In genomic region chr14:16037771-16038170, GRCm38 (mm10) we compare ENCODE assay signal across 25 mouse cellular contexts.
DNase-seq lines count a peak whose midpoint lies in the region; TF ChIP-seq lines count a peak whose summit lies in the region.
"Had no signal": no experiment of that assay in that cellular context is flagged by ENCODE, and none has a peak within 500 bp of the region (broad histone marks: within the 10 kb centered on the region; RNA-seq: fewer than 3 reads in every experiment).

No protein-coding gene starts in this region.

- H3K27ac ChIP-seq in heart, adult 2 months = no peak overlapping the region
- H3K27ac ChIP-seq in thymus, adult 2 months (ENCODE audit: control insufficient read depth, insufficient read depth, low read length) = peak overlapping the region; percentile 66; the same call in 1 of the 2 replicates
- H3K27ac ChIP-seq in ES-E14 (ENCODE audit: insufficient read depth, low read depth, low read length, poor library complexity, severe bottlenecking) = peak overlapping the region; percentile 62; the same call in 1 of the 2 replicates
- H3K27ac ChIP-seq: embryonic facial prominence, embryonic 13.5 days; embryonic facial prominence, embryonic 15.5 days; forebrain, embryonic 10.5 days; forebrain, embryonic 12.5 days had no signal

- no peaks in the 10 kb centered on the region for H3K79me2 ChIP-seq in heart, adult 2 months (replicated peaks; ENCODE audit: control insufficient read depth, insufficient read depth, low read length)

- in situ Hi-C loops in ES-E14 (cut with MboI; ENCODE audit: low sequenced_read_pairs in 2 of 2, unreplicated experiment in 2 of 2) = no loop called here

- intact Hi-C loops in heart, adult 2 months (cut with DNase I) = no loop called here

- TF ChIP-seq EP300 in heart, adult 2 months (IDR thresholded peaks at IDR 0.05; ENCODE audit: insufficient read depth, low read depth, low read length) = no peak

- no peaks in the 10 kb centered on the region for H3K36me3 ChIP-seq in heart, adult 2 months (ENCODE audit: control insufficient read depth, insufficient read depth, low read length)
- H3K36me3 ChIP-seq in thymus, adult 2 months (ENCODE audit: control insufficient read depth, insufficient read depth, low read length) = no peaks in the 10 kb centered on the region
- H3K36me3 ChIP-seq in ES-E14 (ENCODE audit: control insufficient read depth, insufficient read depth, low read length, poor library complexity, severe bottlenecking) = no peaks in the 10 kb centered on the region
- H3K36me3 ChIP-seq: embryonic facial prominence, embryonic 13.5 days; embryonic facial prominence, embryonic 15.5 days; forebrain, embryonic 10.5 days; forebrain, embryonic 12.5 days had no signal

- H3K27me3 ChIP-seq in heart, adult 2 months (ENCODE audit: control insufficient read depth, insufficient read depth, low read length) = no peaks in the 10 kb centered on the region
- no peaks in the 10 kb centered on the region for H3K27me3 ChIP-seq in thymus, adult 2 months (ENCODE audit: control insufficient read depth, insufficient read depth, low read length)
- H3K27me3 ChIP-seq: CH12.LX; embryonic facial prominence, embryonic 13.5 days; embryonic facial prominence, embryonic 15.5 days; forebrain, embryonic 12.5 days had no signal

- peak; percentile 46 for DNase-seq in heart, adult 11 months
- DNase-seq in heart, adult 2 months = no peak
- DNase-seq in thymus, adult 2 months = no peak
- DNase-seq in thymus, adult 18-20 months = no peak
- DNase-seq in ES-E14 (ENCODE audit: low read depth, low spot score) (peak; percentile 28), ZHBTc4 (ENCODE audit: low read depth, low spot score) (peak; percentile 76)
- no peak for DNase-seq in layer of hippocampus, postnatal 36 days
- no peak for DNase-seq in ovary, postnatal 36 days (ENCODE audit: low spot score)
- DNase-seq: adrenal gland, adult 2 months; adrenal gland, postnatal 10 days; adrenal gland, postnatal 25 days; B cell, adult 2 months; cerebellum, adult 11 months; cerebellum, adult 18-20 months; cerebellum, adult 8-10 months; cerebellum, adult 9-11 months; cerebellum, postnatal 14 days; cerebellum, postnatal 36 days; embryo, embryonic 11 days had no signal

- TF ChIP-seq CTCF in heart, adult 2 months (IDR thresholded peaks at IDR 0.05) = no peak
- TF ChIP-seq CTCF in thymus, adult 2 months (IDR thresholded peaks at IDR 0.05; ENCODE audit: borderline replicate concordance, control insufficient read depth, extremely low read depth, insufficient read depth, low read length, poor library complexity) = no peak

- no peak overlapping the region for H3K9ac ChIP-seq in heart, adult 2 months (ENCODE audit: low read depth, low read length)
- no peak overlapping the region for H3K9ac ChIP-seq in ES-E14 (ENCODE audit: insufficient read depth, low read depth, low read length, poor library complexity, severe bottlenecking)
- H3K9ac ChIP-seq: embryonic facial prominence, embryonic 13.5 days; embryonic facial prominence, embryonic 15.5 days; forebrain, embryonic 12.5 days had no signal

- H3K4me1 ChIP-seq in heart, adult 2 months (ENCODE audit: control insufficient read depth, insufficient read depth, low read length) = no peaks in the 10 kb centered on the region
- 0 out of 2 replicates have a peak, but pooled peaks cover 2% of the 10 kb centered on the region for H3K4me1 ChIP-seq in thymus, adult 2 months (replicated peaks; ENCODE audit: control insufficient read depth, insufficient read depth, low read length)
- no peaks in the 10 kb centered on the region; a peak in 1 of 4 replicates for H3K4me1 ChIP-seq in ES-E14 (ENCODE audit: control insufficient read depth in 2 of 2, insufficient read depth in 2 of 2, low read length in 2 of 2, poor library complexity in 1 of 2)
- H3K4me1 ChIP-seq: embryonic facial prominence, embryonic 13.5 days; embryonic facial prominence, embryonic 15.5 days; forebrain, embryonic 10.5 days; forebrain, embryonic 12.5 days had no signal

- H3K4me3 ChIP-seq in heart, adult 2 months = no peak overlapping the region
- no peak overlapping the region for H3K4me3 ChIP-seq in thymus, adult 2 months (ENCODE audit: control insufficient read depth, insufficient read depth, low read length)
- no peak overlapping the region for H3K4me3 ChIP-seq in ES-E14 (ENCODE audit: insufficient read depth in 1 of 2, low read depth in 1 of 2, low read length in 2 of 2, poor library complexity in 1 of 2, severe bottlenecking in 1 of 2)
- H3K4me3 ChIP-seq: embryonic facial prominence, embryonic 13.5 days; embryonic facial prominence, embryonic 15.5 days; erythroblast, embryonic 14.5 days; forebrain, embryonic 10.5 days; forebrain, embryonic 12.5 days had no signal

- H3K9me3 ChIP-seq in ES-E14 (ENCODE audit: control insufficient read depth, insufficient read depth, low read depth, low read length) = no peaks in the 10 kb centered on the region
- H3K9me3 ChIP-seq: embryonic facial prominence, embryonic 13.5 days; embryonic facial prominence, embryonic 15.5 days; forebrain, embryonic 10.5 days; forebrain, embryonic 12.5 days had no signal

- no peak for TF ChIP-seq POLR2A in heart, adult 2 months (IDR thresholded peaks at IDR 0.05; ENCODE audit: insufficient read depth, low read depth, low read length)
- TF ChIP-seq POLR2A in thymus, adult 2 months (IDR thresholded peaks at IDR 0.05; ENCODE audit: control insufficient read depth, extremely low read depth, insufficient read depth, low read length, poor library complexity) = no peak

TF ChIP-seq in ES-E14, 5 proteins besides CTCF, POLR2A, EP300 and RAD21:
- no peak for TF ChIP-seq MAFK (IDR thresholded peaks at IDR 0.05; ENCODE audit: insufficient read depth, low read depth, low read length)
- no peak for TF ChIP-seq ZC3H11A (IDR thresholded peaks at IDR 0.05; ENCODE audit: borderline replicate concordance, low read depth, low read length)
- TF ChIP-seq HCFC1 (IDR thresholded peaks at IDR 0.05; ENCODE audit: borderline replicate concordance, insufficient read depth, low read length) = no peak
- TF ChIP-seq ZNF384 (IDR thresholded peaks at IDR 0.05; ENCODE audit: low read depth, low read length) = no peak
- no peak for TF ChIP-seq CHD2 (IDR thresholded peaks at IDR 0.05; ENCODE audit: low read depth, low read length)

Comparison
In these comparisons a context has a peak if more than half of its experiments do, and no peak if none do; other contexts are left out.
1. DNase-seq: peak in heart, adult 11 months (single experiment), ES-E14 (single experiment) and ZHBTc4 (single experiment); none in heart, adult 2 months (0 of 2), thymus, adult 2 months (single experiment), thymus, adult 18-20 months (0 of 2), layer of hippocampus, postnatal 36 days (0 of 2) and ovary, postnatal 36 days (single experiment).